Mouse (Mus musculus): ENCODE measurements around the gene Trpm8. TPM values are rescaled to one million over a fixed set of nuclear protein-coding genes. Genes with fewer than 3 reads are reported as not detected.

Gene Trpm8
- not detected in 2 replicates for polyA plus RNA-seq (2014; fragmentation: Nextera tagmentation; extraction: Ambion mirVana)

DNA sequence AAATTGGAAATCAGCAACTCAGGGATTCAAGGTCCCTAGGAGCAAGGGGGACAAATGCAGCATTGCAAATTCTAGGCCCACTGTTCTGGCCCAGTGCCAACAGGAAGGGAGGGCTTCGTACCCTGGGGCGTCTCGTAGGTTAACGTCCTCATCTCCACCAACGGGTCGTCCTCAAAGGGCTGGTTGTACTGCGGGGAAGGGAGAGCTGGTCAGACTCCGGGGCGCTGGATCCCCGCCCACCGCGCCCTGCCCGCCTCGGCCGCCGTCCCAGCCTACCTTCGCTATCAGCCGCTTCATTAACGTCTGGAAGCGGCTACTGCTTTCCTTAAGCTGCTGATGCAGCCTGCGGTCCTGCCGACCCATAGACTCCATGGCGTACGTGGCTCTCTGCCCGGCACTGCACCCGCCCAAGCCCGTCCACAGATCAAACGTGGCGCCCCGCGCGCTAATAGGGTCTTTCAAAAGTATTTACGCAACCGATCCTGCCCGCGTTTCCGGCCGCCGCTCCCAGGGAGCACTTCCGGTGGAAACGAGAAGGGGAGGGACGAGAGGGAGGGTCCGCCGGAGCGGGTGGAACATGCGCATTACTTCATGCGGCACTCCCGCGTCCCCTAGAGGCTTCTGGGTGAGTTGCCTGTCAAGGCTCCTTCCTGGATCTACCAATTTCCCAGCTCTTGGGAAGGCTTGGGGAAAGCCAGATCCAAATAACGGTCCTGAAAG, at the start of gene Trpm8, which contains the start of gene Hjurp:
Trpm8 (plus strand) TSS at position 564 of the 720 bp plus-strand sequence.
Hjurp (minus strand) TSS at position 536 of the 720 bp plus-strand sequence.
- Histone ChIP-seq H3K4me2 (ENCODE audit: low read depth) (peak within 1 kb of the TSS; percentile 53), H3K4me1 (ENCODE audit: control insufficient read depth, insufficient read depth, low read length) (peaks cover 12% of the 10 kb centered on the region), H3K27ac (ENCODE audit: low read depth, low read length) (peak within 1 kb of the TSS; percentile 42), H3K9ac (ENCODE audit: low read length) (peak within 1 kb of the TSS; percentile 71), H3K9me3 (ENCODE audit: control insufficient read depth, low read length) (peaks cover 12% of the 10 kb centered on the region; the same call in 1 of the 2 replicates), H3K36me3 (ENCODE audit: control insufficient read depth, insufficient read depth, low read length) (peaks cover 20% of the 10 kb centered on the region), H3K4me3 (ENCODE audit: low read depth, low read length) (peak within 1 kb of the TSS; percentile 54), H3K27me3 (ENCODE audit: control insufficient read depth, insufficient read depth, low read length) (no peaks in the 10 kb centered on the region)
- peak; percentile 94 for ATAC-seq (ENCODE audit: insufficient read depth, low FRiP score, low TSS enrichment)
- peak; percentile 100 for DNase-seq (ENCODE audit: low spot score)
- 1% methylated on average over 50 of the region's 50 CpGs for WGBS

DNA sequence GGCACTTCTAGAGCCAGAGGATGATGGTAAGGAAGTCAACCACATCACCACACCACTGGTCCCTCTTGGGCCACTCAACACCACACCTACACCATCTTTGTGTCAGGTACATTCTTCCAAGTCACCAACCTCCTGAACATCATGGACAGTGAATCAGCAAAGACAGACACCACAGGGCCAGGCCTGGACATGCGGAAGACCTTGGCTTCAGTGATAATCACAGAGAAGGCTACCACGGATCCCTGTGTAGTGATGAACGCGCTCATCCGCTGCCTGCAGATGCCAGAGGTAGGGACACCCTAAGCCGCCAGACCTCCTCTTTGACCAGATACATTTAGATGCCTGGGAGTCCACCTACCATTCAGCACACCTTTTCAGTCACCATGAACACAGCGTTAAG, 49.3 kb upstream of the Trpm8 start:
- Histone ChIP-seq H3K9me3 (ENCODE audit: control insufficient read depth, low read length) (peaks cover 75% of the 10 kb centered on the region), H3K4me2 (ENCODE audit: low read depth) (no peak overlapping the region), H3K4me1 (ENCODE audit: control insufficient read depth, insufficient read depth, low read length) (no peaks in the 10 kb centered on the region), H3K9ac (ENCODE audit: low read length) (no peak overlapping the region), H3K36me3 (ENCODE audit: control insufficient read depth, insufficient read depth, low read length) (no peaks in the 10 kb centered on the region), H3K4me3 (ENCODE audit: low read depth, low read length) (no peak overlapping the region), H3K27ac (ENCODE audit: low read depth, low read length) (no peak overlapping the region), H3K27me3 (ENCODE audit: control insufficient read depth, insufficient read depth, low read length) (no peaks in the 10 kb centered on the region)
- WGBS: 70% methylated on average over 7 of the region's 7 CpGs
- ATAC-seq (ENCODE audit: insufficient read depth, low FRiP score, low TSS enrichment): no peak
- DNase-seq (ENCODE audit: low spot score): no peak

DNA sequence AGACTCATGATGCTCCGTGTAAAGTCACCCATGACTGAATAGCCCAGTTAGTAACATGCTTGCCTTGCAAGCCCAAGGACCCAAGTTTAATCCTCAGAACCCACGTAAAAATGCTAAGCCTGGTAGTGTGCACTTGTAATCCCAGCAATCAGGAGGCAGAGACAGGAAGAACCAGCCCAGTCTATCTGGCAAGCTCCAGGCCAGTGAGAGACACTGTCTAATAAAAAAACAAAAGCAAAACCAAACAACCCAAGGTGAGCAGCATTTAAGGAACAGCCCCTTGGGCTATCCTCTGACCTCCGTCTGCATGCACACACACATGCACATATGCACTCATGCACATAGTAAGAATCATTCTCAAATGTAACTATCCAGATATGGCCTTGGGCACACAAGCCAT, 47.9 kb upstream of the Trpm8 start:
- 85% methylated on average over 3 of the region's 3 CpGs for WGBS

DNA sequence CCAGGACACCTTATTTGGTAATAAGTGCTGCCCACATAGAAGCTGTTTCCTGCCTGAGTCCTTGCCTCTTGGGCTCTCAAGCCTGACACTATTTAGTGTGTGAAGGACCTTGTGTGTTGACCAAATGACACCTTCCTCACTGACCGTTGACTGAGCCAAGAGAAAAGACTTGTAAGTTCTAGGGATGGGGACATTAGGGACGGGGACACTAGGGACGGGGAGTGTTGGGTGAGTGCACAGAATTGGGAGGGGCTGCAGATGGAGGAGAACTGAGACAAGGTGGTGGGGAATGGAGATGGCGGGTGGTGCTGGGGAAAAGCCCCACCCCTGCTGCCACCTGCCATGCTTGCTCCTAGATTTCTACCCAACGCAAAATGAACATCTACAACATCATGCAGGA, 47.5 kb upstream of the Trpm8 start:
- Histone ChIP-seq H3K4me2 (ENCODE audit: low read depth) (no peak overlapping the region), H3K27me3 (ENCODE audit: control insufficient read depth, insufficient read depth, low read length) (no peaks in the 10 kb centered on the region), H3K9me3 (ENCODE audit: control insufficient read depth, low read length) (peaks cover 94% of the 10 kb centered on the region), H3K4me3 (ENCODE audit: low read depth, low read length) (no peak overlapping the region), H3K4me1 (ENCODE audit: control insufficient read depth, insufficient read depth, low read length) (no peaks in the 10 kb centered on the region), H3K27ac (ENCODE audit: low read depth, low read length) (no peak overlapping the region), H3K9ac (ENCODE audit: low read length) (no peak overlapping the region), H3K36me3 (ENCODE audit: control insufficient read depth, insufficient read depth, low read length) (no peaks in the 10 kb centered on the region)
- DNase-seq (ENCODE audit: low spot score) (no peak), ATAC-seq (ENCODE audit: insufficient read depth, low FRiP score, low TSS enrichment) (no peak; the same call in 1 of the 2 replicates)
- 84% methylated on average over 5 of the region's 5 CpGs for WGBS

More for the DNA sequence above, 47.9 kb upstream of the Trpm8 start:
- Histone ChIP-seq H3K4me1 (ENCODE audit: control insufficient read depth, insufficient read depth, low read length) (no peaks in the 10 kb centered on the region), H3K4me3 (ENCODE audit: low read depth, low read length) (no peak overlapping the region), H3K9me3 (ENCODE audit: control insufficient read depth, low read length) (peaks cover 90% of the 10 kb centered on the region), H3K27ac (ENCODE audit: low read depth, low read length) (no peak overlapping the region), H3K4me2 (ENCODE audit: low read depth) (no peak overlapping the region), H3K36me3 (ENCODE audit: control insufficient read depth, insufficient read depth, low read length) (no peaks in the 10 kb centered on the region), H3K27me3 (ENCODE audit: control insufficient read depth, insufficient read depth, low read length) (no peaks in the 10 kb centered on the region), H3K9ac (ENCODE audit: low read length) (no peak overlapping the region)
- DNase-seq (ENCODE audit: low spot score) (no peak), ATAC-seq (ENCODE audit: insufficient read depth, low FRiP score, low TSS enrichment) (no peak)

DNA sequence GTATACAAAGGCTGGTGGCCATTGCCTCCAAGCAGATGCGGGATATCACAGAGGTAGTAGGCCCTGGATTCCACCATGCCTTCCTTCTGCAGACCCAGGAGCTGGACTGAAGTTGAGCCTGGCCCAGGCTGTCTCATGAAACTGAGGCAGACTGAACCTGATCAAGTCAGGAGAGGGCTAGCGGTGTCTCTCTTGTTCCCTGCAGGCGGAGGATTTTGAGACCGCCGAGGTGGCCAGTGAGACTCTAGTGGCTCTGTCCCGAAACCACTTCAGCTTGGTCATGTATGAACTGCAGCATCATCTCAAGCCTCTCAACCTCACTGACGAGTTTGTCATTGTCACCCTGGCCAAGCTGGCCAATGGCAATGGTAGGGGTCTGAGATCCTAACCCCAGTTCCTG, 47.0 kb upstream of the Trpm8 start:
- H3K36me3 ChIP-seq (ENCODE audit: control insufficient read depth, insufficient read depth, low read length): no peaks in the 10 kb centered on the region
- no peak overlapping the region for H3K9ac ChIP-seq (ENCODE audit: low read length)
- H3K4me2 ChIP-seq (ENCODE audit: low read depth): no peak overlapping the region
- no peaks in the 10 kb centered on the region for H3K27me3 ChIP-seq (ENCODE audit: control insufficient read depth, insufficient read depth, low read length)
- no peak overlapping the region for H3K27ac ChIP-seq (ENCODE audit: low read depth, low read length)
- no peaks in the 10 kb centered on the region for H3K4me1 ChIP-seq (ENCODE audit: control insufficient read depth, insufficient read depth, low read length)
- 71% methylated on average over 7 of the region's 7 CpGs for WGBS
- ATAC-seq (ENCODE audit: insufficient read depth, low FRiP score, low TSS enrichment) (no peak), DNase-seq (ENCODE audit: low spot score) (no peak)
- peaks cover 96% of the 10 kb centered on the region for H3K9me3 ChIP-seq (ENCODE audit: control insufficient read depth, low read length)
- no peak overlapping the region for H3K4me3 ChIP-seq (ENCODE audit: low read depth, low read length)

DNA sequence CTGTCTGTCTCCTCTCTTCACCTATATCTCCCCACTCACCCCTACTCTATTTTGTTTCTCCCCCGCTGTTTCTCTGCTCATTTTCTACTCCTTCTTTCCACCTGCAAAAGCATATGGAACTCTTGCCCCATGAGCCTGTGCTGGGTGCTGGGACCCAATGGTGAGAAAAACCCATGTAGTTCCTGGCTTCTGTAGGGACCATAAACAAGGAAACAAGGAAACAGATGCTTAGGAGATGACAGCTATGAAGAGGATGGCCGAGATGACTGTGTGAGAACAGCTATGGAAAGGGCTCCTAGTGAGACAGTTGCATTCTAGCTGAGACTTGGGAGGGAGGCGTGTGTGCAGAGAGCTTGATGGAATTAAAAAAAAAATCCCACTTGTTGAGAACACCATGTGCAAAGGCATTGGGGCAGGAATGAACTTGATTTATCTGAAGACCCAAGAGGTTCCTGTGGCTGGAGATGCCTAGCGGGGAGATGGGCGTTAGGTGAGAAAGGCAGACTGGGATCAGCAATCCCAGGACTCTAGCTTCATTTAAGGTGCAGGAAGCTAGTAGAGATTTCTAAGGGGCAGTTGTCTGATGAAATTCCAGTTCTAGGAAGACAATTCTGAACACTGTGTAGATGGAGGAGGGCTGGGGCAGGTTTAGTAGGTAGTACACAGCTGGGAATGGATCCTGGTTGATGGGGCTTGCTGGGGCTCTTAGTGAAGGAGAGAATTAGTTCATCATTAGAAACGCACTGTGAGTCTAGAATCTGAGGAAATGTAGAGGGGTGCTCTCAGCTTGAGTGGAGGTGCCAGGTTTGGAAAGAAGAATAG, 46.3 kb upstream of the Trpm8 start:
- no peaks in the 10 kb centered on the region for H3K4me1 ChIP-seq (ENCODE audit: control insufficient read depth, insufficient read depth, low read length)
- DNase-seq (ENCODE audit: low spot score) (no peak), ATAC-seq (ENCODE audit: insufficient read depth, low FRiP score, low TSS enrichment) (no peak)
- no peaks in the 10 kb centered on the region for H3K27me3 ChIP-seq (ENCODE audit: control insufficient read depth, insufficient read depth, low read length)
- WGBS: 74% methylated on average over 6 of the region's 6 CpGs
- no peak overlapping the region for H3K4me3 ChIP-seq (ENCODE audit: low read depth, low read length)
- H3K9ac ChIP-seq (ENCODE audit: low read length): no peak overlapping the region
- H3K9me3 ChIP-seq (ENCODE audit: control insufficient read depth, low read length): peaks cover 96% of the 10 kb centered on the region
- H3K27ac ChIP-seq (ENCODE audit: low read depth, low read length): no peak overlapping the region
- no peaks in the 10 kb centered on the region for H3K36me3 ChIP-seq (ENCODE audit: control insufficient read depth, insufficient read depth, low read length)
- H3K4me2 ChIP-seq (ENCODE audit: low read depth): no peak overlapping the region

DNA sequence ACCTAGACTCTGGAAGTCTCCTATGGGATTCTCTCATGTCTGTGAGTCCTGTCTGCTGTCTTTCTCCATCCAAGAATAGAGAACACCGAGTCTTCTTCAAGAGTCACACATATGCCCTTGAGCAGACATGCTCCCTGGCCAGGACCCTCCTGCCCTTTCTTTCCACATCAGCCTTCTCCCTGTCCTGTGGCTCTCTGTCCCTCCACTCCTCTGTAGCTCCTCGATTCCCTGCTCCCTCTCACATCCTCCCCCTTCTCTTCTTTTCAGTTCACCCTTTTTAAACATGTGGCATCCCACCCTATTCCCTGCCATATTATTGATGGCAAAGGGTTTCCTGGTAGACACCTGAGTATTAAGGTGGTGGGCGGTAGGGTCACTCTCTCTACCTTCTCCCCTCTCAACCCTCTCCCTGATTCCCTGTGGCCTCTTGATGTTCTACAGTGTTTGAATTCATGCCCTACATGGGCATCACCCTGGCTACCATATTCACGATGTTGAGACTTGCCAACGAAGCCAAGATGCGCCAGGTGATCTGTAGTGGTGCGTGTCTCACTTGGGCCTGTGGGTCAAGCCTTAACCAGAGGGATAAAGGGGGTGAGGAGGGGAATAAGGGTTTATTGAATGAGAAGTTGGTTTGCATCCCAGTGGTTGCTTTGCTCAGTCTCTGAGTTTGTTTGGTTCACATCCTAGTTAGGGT, 45.5 kb upstream of the Trpm8 start:
- H3K4me1 ChIP-seq (ENCODE audit: control insufficient read depth, insufficient read depth, low read length): no peaks in the 10 kb centered on the region
- ATAC-seq (ENCODE audit: insufficient read depth, low FRiP score, low TSS enrichment) (no peak), DNase-seq (ENCODE audit: low spot score) (no peak)
- WGBS: 66% methylated on average over 7 of the region's 7 CpGs
- H3K4me3 ChIP-seq (ENCODE audit: low read depth, low read length): no peak overlapping the region
- no peak overlapping the region for H3K9ac ChIP-seq (ENCODE audit: low read length)
- peaks cover 93% of the 10 kb centered on the region for H3K9me3 ChIP-seq (ENCODE audit: control insufficient read depth, low read length)
- no peak overlapping the region for H3K4me2 ChIP-seq (ENCODE audit: low read depth)
- no peaks in the 10 kb centered on the region for H3K36me3 ChIP-seq (ENCODE audit: control insufficient read depth, insufficient read depth, low read length)
- H3K27me3 ChIP-seq (ENCODE audit: control insufficient read depth, insufficient read depth, low read length): no peaks in the 10 kb centered on the region
- H3K27ac ChIP-seq (ENCODE audit: low read depth, low read length): no peak overlapping the region

DNA sequence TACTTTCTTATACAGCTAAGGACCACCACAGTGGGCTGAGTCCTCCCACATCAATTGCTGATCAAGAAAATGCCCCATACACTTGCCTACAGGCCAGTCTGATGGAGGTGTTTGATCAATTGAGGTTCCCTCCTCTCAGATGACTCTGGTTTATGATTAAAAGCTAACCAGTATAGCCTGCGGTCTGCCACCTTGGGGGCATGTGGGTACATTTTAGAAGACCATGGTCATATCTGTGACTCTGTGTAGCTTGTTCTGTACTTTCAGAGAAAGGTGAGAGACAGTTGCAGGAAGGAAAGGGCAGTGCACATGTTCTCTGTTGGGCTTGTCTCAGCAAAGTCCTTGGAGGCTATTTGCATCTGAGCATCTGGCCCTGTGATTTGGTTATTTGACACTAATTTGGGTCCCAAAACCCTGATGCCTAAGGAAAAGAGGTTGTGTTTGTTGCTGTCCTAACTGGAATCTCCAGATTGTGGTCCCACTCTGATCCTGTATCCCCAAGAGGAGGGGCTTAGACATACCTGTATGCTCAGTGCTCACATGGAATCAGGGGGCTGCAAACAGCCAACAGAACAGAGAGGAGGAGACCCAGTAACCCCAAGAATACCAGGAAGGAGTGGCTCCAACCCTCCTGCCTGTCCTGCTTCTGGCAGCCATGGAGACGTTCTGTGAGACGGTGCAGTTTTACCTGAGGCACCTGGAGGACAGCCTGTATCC, 44.6 kb upstream of the Trpm8 start:
- no peak overlapping the region for H3K9ac ChIP-seq (ENCODE audit: low read length)
- H3K4me1 ChIP-seq (ENCODE audit: control insufficient read depth, insufficient read depth, low read length): no peaks in the 10 kb centered on the region
- no peak for ATAC-seq (ENCODE audit: insufficient read depth, low FRiP score, low TSS enrichment)
- DNase-seq (ENCODE audit: low spot score): no peak
- no peaks in the 10 kb centered on the region for H3K36me3 ChIP-seq (ENCODE audit: control insufficient read depth, insufficient read depth, low read length)
- 56% methylated on average over 3 of the region's 3 CpGs for WGBS
- no peak overlapping the region for H3K4me3 ChIP-seq (ENCODE audit: low read depth, low read length)
- H3K4me2 ChIP-seq (ENCODE audit: low read depth): no peak overlapping the region
- H3K27ac ChIP-seq (ENCODE audit: low read depth, low read length): no peak overlapping the region
- H3K27me3 ChIP-seq (ENCODE audit: control insufficient read depth, insufficient read depth, low read length): no peaks in the 10 kb centered on the region
- H3K9me3 ChIP-seq (ENCODE audit: control insufficient read depth, low read length): peaks cover 93% of the 10 kb centered on the region

Measured in neural tube, embryonic 11.5 days (tissue).